Mouse (Mus musculus): ENCODE measurements around the gene Spaca9. TPM values are rescaled to one million over a fixed set of nuclear protein-coding genes. Genes with fewer than 3 reads are reported as not detected.

The Spaca9 gene
- 0.70 and 1.8 TPM in 2 replicates for polyA plus RNA-seq (2015; fragmentation: Nextera tagmentation; extraction: Ambion mirVana)

GRCm38 (mm10) chr2:28699361-28700335 is at the start of gene Spaca9, which contains the start of gene Ak8:
Gene Spaca9 (minus strand): TSS chr2:28699727.
Gene Ak8 (plus strand): TSS chr2:28700164.

Small RNA genes within 50 kb of the gene (microRNA-seq; reads per million reads assigned to microRNA genes)
- 1.7 reads per million for gene Mir3088

Other genes starting within 250 kb of the Spaca9 start
- gene 1700007K13Rik, start 233.4 kb downstream of the Spaca9 start, polyA plus RNA-seq (2015; fragmentation: Nextera tagmentation; extraction: Ambion mirVana), result 11.3 and 11.5 TPM in 2 replicates
- gene Mrps2, start 231.7 kb downstream of the Spaca9 start, polyA plus RNA-seq (2015; fragmentation: Nextera tagmentation; extraction: Ambion mirVana), result 42.0 and 43.1 TPM in 2 replicates
- 1.0 and 1.3 TPM in 2 replicates for gene Gbgt1, start 202.8 kb downstream of the Spaca9 start, polyA plus RNA-seq (2015; fragmentation: Nextera tagmentation; extraction: Ambion mirVana)
- gene Gm10134, start 193.6 kb downstream of the Spaca9 start, polyA plus RNA-seq (2015; fragmentation: Nextera tagmentation; extraction: Ambion mirVana), result 3.7 and 7.2 TPM in 2 replicates
- gene Ralgds, start 186.6 kb downstream of the Spaca9 start, polyA plus RNA-seq (2015; fragmentation: Nextera tagmentation; extraction: Ambion mirVana), result 72.3 and 75.2 TPM in 2 replicates
- gene Cel, start 136.3 kb downstream of the Spaca9 start, polyA plus RNA-seq (2015; fragmentation: Nextera tagmentation; extraction: Ambion mirVana), result not detected in 2 replicates
- gene Gtf3c5, start 116.0 kb downstream of the Spaca9 start, polyA plus RNA-seq (2015; fragmentation: Nextera tagmentation; extraction: Ambion mirVana), result 25.7 and 27.6 TPM in 2 replicates
- gene Gfi1b, start 77.7 kb downstream of the Spaca9 start, polyA plus RNA-seq (2015; fragmentation: Nextera tagmentation; extraction: Ambion mirVana), result not detected in 2 replicates
- 18.0 and 21.7 TPM in 2 replicates for gene Tsc1, start 58.5 kb downstream of the Spaca9 start, polyA plus RNA-seq (2015; fragmentation: Nextera tagmentation; extraction: Ambion mirVana)
- gene Ak8, start 437 bp upstream of the Spaca9 start, polyA plus RNA-seq (2015; fragmentation: Nextera tagmentation; extraction: Ambion mirVana), result 2.2 and 3.1 TPM in 2 replicates
- gene Gtf3c4, start 140.6 kb upstream of the Spaca9 start, polyA plus RNA-seq (2015; fragmentation: Nextera tagmentation; extraction: Ambion mirVana), result 13.0 and 14.2 TPM in 2 replicates
- gene Ddx31, start 140.7 kb upstream of the Spaca9 start, polyA plus RNA-seq (2015; fragmentation: Nextera tagmentation; extraction: Ambion mirVana), result 7.4 and 8.0 TPM in 2 replicates
- gene Barhl1, start 216.9 kb upstream of the Spaca9 start, polyA plus RNA-seq (2015; fragmentation: Nextera tagmentation; extraction: Ambion mirVana), result 3.5 and 3.6 TPM in 2 replicates